Mouse (Mus musculus): Measurements from ENCODE around the gene Fanca.
"Not testable (repeated sequence)": the region's sequence is repeated elsewhere in the genome, so short reads cannot be mapped to it uniquely, and the experiment has no call there.

Gene Fanca

DNA sequence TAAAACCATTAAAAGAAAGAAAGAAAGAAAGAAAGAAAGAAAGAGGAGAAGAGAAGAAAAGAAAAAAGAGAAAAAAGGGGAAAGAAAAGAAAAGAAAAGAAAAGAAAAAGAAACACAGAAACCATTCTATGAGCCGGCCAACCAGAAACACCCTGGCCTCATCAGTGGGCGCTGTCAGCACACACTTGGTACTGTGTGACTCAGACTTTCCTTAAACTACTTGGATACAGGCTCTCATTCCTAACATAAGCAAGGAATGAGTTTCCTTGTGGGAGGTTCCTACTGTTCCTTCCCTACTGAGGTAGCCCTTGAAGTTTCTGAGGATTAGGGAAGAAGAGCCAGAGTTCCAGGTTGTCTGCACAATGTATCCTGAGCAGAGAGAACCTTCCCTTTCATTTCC, 12.9 kb upstream of the Fanca start:
- no peak for DNase-seq (ENCODE audit: low read depth, low spot score)

DNA sequence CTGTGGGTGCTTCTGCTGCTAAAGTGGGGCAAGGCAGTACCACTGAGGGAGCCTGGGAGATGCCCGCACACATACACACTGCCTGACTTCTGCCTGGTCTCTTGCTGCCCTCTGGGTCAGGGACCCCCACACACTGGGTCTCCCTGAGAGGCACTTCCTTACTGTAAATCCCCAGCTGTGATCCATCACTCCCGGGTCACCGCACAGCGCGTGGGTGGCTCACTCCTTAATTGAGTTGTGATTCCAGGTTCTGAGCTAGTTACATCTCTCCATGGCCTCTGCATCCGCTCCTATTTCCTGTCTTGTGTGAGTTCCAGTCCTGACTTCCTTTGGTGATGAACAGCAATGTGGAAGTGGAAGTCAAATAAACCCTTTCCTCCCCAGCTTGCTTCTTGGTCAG, 12.3 kb upstream of the Fanca start:
- no peak for DNase-seq (ENCODE audit: low read depth, low spot score)

DNA sequence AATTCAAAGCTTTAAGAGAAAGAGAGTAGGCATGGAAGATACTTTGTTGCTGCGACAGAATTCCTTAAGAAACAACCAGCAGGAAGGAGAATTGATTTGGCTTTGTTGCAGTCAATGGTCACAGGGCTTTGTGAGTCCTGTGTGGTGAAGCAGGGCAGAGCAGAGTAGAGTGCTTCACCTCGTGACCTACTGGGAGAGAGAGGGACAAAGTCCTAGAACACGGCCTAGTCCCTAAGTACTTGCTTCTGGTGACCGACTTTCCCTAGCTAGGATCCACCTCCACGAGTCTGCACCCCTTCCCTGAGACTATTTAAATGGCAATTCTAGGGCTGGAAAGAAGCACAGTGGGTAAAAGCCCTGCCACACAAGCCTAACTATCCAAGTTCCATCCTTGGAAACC, 11.6 kb upstream of the Fanca start:
- DNase-seq (ENCODE audit: low read depth, low spot score), result no peak

DNA sequence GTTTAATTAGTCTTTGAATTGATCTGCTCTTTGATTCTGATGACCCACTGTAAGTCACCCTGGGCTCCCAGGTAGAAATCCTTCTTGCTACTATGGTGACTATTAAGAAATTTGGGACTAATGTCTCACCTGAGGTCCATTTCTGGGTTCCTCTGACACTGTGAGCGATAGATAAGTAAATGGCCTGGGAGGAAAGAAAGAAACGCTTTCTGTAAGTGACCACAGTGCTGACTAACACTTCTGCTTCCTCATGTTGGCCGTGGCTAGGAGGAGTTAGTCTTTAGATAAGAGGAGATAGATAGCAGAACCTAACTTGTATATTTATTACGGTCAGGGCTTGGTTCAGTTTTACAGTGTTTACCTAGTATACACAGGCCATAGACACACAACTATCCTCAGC, 11.0 kb upstream of the Fanca start:
- no peak for DNase-seq (ENCODE audit: low read depth, low spot score)

DNA sequence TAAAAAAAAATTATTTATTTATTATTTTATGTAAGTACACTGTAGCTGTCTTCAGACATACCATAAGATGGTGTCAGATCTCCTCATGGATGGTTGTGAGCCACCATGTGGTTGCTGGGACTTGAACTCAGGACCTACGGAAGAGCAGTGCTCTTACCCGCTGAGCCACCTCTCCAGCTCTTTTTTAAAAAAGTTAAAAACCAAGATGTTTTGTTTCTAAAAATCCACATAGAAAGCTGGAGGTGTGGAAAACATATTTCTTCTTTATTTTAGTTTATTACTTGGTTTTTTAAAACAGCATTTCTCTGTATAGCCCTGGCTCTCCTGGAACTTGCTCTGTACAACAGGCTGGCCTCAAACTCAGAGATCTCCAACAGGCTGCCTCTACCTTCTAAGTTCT, 10.2 kb upstream of the Fanca start:
- DNase-seq (ENCODE audit: low read depth, low spot score), result no peak

DNA sequence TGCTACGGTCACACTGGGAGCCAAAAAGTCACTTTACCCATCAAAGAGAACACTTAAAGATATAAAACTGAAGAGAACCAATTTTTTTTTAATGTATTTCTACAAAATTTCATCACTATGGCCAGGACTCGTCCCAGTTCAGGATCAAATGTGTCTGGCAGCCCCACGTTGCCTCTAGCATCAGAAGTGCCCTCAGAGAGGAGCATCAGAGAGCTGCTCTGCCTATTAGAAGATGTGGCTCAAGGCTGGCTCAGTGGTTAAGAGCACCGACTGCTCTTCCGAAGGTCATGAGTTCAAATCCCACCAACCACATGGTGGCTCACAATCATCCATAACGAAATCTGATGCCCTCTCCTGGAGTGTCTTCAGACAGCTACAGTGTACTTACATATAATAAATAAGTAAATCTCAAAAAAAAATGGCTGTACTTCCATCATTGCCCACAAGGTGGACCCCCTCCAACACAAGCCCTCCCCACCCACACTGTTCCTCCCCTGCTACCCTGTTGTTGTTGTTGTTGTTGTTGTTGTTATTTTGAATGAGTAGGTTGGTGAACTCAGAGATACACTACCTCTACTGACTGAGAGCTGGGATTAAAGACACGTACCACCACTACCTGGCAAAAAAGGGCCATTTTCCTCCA, 1.3 kb upstream of the Fanca start:
- peak; percentile 86 for DNase-seq (ENCODE audit: low read depth, low spot score)

DNA sequence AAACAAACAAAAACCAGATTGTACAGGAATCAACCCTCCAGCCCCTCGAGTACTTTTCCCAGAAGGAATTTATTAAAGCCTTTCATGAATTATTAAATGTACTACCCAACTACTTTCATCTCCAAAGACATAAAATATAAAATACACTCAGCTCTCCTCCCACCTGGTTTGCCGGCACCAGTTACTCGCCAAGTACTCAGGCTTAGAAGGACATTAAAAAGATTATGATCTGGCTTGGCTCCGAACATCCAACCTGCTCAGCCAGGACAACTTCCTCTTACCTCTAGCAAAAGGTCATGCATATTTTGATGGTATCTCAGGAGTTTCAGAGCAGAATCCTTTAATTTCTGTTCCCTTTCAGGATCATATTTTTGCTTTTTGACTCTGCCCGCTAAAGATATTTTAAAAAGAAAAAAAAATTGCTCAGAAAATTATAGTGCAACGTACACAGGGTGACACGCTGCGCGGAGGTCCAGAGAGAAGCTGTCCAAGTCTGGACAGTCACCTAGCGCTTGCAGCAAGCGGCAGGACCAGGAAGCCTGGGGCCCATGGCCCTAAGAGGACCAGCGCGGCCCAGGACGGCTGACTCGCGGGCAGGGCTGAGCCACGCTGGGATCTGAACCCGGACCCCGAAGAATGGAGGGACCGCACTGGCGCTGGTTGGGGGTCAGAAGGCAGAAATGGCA, 452 bp downstream of the Fanca start:
- DNase-seq (ENCODE audit: low read depth, low spot score), result no peak

DNA sequence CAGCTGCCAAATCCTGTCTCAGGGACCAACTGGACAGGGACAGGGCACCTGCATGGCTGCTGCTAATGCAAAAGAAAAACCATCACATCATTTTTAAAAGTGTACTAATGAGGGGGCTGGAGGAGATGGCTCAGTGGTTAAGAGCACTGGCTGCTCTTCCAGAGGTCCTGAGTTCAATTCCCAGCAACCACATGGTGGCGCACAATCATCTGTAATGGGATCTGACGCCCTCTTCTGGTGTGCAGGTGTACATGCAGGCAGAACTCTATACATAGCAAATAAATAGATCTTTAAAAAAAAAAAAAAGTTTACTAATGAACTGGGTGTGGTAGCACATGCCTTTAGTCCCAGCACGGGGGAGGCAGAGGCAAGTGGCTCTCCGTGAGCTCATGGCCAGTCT, 9.6 kb downstream of the Fanca start:
- DNase-seq (ENCODE audit: low read depth, low spot score), result no peak

DNA sequence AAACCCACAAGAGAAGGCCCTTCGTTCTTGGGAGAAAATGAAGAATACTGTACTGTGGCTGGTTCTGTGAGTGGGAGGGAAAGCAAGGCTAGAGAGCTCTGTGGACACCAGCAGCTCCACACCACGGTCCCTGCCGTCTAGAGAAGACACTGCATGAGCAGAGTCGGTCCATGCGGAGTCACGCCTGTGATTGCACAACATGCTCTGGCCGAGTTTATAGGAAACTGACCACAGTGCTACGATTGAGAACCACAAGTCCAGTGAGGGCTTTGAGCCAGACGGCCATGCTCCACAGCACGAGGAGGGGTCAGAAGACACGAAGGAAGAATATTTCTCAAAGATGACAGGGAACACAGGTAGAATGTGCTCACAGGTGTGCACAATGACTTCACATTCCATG, 20.1 kb downstream of the Fanca start:
- DNase-seq (ENCODE audit: low read depth, low spot score), result no peak

DNA sequence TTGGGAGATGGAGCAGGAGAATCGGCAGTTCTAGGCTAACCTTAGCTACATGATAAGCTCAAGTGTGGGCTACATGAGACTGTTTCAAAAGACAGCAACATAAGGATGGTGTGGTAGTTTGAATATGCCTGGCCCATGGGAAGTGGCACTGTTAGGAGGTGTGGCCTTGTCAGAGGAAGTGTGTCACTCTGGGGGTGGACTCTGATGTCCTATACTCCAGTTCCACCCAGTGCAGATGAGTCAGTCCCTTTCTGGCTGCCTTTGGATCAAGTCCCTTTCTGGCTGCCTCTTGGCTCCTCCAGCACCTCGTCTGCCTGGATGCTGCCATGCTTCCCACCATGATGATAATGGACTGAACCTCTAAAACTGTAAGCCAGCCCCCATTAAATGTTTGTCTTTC, 25.6 kb downstream of the Fanca start:
- no peak for DNase-seq (ENCODE audit: low read depth, low spot score)

DNA sequence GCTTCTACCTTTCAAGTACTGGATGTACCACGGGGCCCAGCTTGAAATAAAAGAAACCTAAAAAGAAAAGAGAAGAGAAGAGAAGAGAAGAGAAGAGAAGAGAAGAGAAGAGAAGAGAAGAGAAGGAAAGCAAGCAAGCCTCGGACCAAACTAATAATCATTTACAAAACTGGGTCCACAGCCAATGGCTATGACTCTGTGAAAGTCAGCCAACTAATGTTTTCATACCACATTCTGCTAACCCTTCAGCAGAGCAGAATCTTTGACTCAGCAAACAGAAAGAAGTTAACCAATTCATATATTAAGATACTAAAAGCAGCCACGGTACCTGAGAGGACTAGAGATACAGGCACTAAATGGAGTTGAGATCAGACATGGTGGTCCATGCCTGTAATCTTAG, 26.1 kb downstream of the Fanca start:
- no peak for DNase-seq (ENCODE audit: low read depth, low spot score)

DNA sequence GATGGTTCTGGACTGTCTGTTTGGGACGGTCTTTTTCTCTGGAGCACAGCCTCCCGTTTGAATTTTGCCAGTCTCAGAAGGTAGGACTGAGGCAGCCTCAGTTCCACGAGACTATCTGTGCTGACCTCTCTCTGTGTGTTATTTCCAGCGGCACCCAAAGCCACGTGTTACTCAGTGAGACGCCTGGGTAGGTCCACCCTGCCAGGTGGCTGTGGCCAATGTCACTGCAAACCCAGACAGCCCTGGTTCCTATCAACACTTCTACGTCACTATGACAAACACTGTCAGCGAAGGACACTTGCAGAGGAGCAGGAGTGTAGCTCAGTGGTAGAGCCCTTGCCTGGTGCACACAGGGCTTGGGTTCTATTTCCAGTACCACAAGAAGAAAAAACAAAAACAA, 26.7 kb downstream of the Fanca start:
- DNase-seq (ENCODE audit: low read depth, low spot score), result no peak

DNA sequence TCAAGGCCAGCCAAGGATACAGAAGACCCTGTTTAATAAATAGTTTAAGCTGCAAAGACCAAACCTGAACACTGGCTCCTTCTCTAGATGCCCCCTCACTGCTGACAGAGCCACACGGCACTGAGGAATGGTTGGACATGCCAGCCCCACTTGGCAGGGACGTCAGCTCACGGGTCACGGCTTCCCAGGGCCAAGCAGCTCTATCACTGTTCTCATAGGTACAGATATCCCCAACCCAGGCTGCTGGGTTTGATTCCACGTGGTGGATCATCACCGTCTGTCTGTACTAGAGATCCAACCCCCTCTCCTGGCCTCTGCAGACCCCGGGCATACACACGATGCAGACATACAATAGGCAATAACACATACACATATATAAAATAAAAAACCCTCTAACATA, 27.7 kb downstream of the Fanca start:
- DNase-seq (ENCODE audit: low read depth, low spot score), result no peak

DNA sequence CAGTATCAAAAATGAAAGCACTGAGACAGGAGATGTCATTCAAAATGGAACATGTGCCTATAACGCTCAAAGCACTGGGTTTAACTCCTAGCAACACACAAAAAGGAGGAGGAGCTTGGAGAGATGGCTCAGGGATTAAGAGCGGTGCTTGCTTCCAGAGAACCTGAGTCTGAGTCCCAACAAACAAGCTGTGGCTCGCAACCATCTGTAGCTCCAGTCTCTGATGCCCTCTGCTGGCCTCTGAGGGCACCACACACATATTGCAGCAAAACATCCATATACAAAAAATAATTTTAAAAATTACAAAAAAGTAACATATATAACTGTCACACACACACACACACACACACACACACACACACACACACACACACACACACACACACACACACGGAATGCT, 28.2 kb downstream of the Fanca start:
- DNase-seq (ENCODE audit: low read depth, low spot score), result peak; percentile 10

DNA sequence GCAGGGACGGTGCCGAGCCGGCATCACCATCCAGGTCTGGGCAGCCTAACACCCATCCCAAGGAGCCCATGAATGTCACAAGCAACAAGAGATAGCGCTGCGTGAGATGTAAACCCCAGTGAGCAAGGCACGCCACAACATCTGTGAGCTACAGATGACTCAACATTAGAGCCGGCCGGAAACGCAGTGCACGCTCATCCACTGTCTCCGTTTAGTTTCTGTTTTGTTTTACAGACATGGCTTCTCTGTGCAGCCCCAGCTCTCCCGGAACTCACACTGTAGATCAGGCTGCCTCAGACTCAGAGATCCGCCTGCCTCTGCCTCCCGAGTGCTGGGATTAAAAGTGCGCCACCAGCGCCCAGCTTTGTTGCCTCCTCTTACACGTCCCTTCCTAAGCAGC, 31.0 kb downstream of the Fanca start:
- peak; percentile 46 for DNase-seq (ENCODE audit: low read depth, low spot score)

DNA sequence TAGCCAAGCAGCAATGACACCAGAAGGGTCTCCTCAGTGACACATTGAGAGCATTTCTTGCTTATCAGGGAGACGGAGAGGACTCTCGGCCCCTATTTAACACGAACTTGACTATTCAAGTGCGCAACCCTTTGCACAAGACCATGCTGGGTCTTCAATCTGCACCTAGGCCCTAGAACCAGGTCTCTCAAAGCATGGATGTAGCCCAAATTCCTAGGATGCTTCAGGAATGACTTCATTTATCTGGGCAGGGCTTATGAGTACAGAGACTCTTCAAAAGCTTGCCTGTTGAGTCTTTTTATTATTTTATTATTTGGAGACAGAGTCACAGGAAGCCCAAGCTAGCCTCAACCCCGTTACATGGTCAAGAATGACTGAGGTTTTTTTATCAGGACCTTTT, 33.9 kb downstream of the Fanca start:
- DNase-seq (ENCODE audit: low read depth, low spot score), result no peak

DNA sequence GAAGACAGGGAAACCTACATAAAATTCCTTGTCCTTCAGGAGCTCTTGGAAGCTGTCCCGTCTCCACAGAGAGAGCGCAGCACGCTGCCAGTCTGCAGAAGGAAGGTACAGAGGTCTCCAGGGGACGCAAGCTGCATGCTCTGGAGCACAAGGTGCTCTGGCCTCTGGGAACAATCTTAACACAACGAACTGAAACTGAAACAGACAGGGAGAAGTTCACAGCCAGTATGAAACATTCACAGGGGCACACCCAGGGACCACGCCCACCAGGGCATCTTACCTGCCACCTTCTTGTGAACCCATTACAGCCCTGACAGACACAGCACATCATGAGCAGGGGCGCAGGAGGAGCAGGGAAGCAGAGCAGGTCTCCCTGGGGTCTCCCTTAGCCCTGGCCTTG, 34.4 kb downstream of the Fanca start:
- no peak for DNase-seq (ENCODE audit: low read depth, low spot score)

DNA sequence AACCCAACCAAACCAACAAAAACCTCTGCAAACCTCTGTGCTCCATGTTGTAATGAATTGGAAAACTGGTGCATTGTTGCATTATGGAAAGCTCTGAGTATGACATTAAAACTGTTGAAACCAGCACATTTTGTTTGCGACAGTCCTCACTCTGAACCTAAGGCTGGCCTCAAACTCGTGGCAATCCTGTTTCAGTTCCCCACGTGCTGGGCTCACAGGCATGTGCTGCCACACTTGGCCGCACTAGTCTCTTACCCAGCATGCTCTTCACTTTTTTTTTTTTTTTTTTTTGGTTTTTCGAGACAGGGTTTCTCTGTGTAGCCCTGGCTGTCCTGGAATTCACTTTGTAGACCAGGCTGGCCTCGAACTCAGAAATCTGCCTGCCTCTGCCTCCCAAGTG, 35.4 kb downstream of the Fanca start:
- DNase-seq (ENCODE audit: low read depth, low spot score), result not testable (repeated sequence)

DNA sequence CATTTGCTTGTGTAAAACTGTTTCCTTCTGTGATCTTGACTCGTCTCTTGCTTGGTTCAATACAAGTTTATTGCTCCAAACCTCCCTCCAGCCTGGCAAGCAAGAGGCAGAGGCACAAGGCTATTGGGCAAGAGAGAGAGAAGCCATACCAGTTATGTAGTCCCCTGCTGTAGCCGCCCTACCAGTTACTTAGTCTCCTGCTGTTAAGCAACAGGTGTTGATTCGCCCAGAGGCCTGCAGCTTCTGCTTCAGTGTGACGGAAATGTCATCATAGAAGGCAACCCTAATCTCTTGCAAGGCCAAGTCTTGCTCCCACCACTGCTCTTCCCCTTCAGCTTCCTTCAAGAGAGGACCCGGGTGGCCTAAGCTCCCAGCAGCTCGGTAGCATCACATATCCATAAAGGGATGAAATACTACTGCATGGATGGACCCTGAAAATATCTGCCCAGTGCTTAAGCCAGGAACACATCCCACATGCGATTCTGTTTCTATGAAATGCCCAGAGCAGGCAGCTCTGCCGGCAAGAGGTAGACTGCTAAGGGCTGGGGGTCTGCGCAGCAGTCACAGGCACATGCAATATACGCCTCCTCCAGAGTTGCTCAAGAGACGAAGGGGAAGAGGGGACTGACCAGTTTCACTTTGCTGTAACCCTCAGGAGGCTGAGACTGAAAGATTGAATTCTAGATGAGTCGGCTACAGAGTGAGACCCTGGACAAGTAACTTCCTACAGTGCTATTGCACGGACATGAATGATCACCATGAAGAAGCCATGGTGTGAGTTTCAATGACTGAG, 37.9 kb downstream of the Fanca start:
- no peak for DNase-seq (ENCODE audit: low read depth, low spot score)

DNA sequence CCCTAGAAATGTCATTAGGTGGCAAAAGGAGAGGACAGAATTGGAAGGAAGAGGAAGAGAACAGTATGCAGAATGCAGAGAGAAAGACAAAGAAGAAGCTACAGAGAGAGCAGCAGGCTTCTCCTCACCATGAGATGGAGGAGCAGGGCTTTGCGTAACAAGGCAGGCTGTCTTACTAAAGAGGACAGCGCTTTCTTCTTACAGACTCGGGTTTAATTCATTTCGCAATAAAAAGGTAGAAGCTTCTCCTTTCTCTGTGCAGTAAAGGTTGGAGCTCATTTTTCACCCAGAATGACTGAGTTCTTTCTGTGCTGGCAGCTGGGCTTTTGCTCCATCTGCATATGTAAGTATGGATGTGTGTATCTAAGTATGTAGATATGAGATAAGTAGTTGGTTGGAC, 38.5 kb downstream of the Fanca start:
- no peak for DNase-seq (ENCODE audit: low read depth, low spot score)

DNA sequence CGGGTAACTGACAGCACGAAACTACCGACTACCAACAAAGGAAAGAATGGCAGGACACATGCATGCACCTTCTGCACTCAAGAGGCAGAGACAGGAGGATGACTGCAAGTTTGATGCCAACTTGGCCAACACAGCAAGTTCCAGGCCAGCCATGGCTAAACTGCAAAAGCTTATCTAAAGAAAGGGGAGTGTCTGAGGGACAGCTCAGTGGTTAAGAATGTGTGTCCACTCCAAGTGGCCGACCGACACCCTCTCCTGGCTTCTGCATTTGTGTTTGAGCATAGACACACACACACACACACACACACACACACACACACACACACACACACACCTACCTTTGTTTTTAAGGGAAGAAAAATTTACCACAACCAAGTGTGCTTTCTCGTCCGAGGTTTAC, 39.9 kb downstream of the Fanca start:
- no peak for DNase-seq (ENCODE audit: low read depth, low spot score)

DNA sequence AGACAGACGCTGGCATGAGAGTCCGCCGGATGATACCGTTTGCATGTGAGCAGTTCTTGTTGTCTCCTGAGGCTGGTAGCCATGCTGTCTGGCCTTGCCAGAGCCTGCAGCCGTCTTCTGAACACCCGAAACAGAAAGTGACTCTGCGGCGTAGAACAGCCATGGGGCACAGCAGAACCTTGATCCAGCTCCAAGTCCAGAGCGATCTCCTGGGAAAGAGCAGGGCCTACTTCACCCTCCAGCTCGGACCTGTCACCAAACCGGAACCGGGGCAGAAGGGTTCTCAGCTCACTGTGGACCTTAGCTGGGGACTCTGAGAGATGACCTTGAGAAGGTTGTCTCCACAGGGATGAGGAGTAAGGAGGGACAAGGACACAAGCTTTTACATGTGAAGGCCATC, 43.3 kb downstream of the Fanca start:
- no peak for DNase-seq (ENCODE audit: low read depth, low spot score)

DNA sequence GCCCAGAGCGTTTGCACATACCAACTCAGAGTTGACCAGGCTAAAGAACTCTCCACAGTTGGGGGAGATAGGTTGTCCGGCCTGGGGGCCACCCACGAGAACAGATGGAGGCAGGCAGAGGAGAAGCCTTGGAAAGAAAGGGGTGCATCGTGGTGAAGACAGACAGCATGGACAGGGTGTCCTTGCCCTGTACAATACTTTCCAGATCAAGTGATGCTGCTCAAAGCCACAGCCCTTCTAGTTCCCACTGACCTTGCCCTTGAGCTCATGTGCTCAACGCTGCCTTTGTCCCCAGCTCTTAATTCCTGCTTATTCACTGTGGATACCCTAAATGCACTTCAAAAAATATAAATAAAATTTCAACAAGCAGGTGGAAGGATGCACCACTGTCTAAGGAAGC, 43.9 kb downstream of the Fanca start:
- DNase-seq (ENCODE audit: low read depth, low spot score), result no peak

All from CD4-positive helper T cell, adult 2 months (primary cell).